Mouse (Mus musculus) hindbrain, embryonic 10.5 days (tissue): ENCODE results near the gene Gm14399. TPM values are rescaled to one million over a fixed set of nuclear protein-coding genes. Genes with fewer than 3 reads are reported as not detected.
A peak's percentile ranks its signal among the peaks of the same experiment; 100 is the strongest.
"Not testable (repeated sequence)": the region's sequence is repeated elsewhere in the genome, so short reads cannot be mapped to it uniquely, and the experiment has no call there.

Experiments used
- DNase-seq: peaks from one replicate; pipeline ENCODE4 v3.0.0-alpha.2; 2017; ENCODE audit warnings: low spot score
- H3K27ac ChIP-seq: fragments of 300-500 bp; sonication (generic); 2 replicates; pipeline ENCODE4 v1.5.1; 2016; ENCODE audit warnings: mild to moderate bottlenecking, moderate library complexity
- H3K27me3 ChIP-seq: fragments of 300-500 bp; sonication (generic); 2 replicates; pipeline ENCODE4 v1.6.1; 2016; ENCODE audit warnings: mild to moderate bottlenecking; ENCODE audit not compliant: poor library complexity, insufficient read depth, severe bottlenecking
- H3K36me3 ChIP-seq: fragments of 300-500 bp; sonication (generic); 2 replicates; pipeline ENCODE4 v1.6.1; 2016; ENCODE audit warnings: mild to moderate bottlenecking, moderate library complexity
- H3K4me1 ChIP-seq: fragments of 300-500 bp; sonication (generic); replicated peaks from 2 replicates; pipeline ENCODE4 v1.6.1; 2016; ENCODE audit warnings: mild to moderate bottlenecking
- H3K4me3 ChIP-seq: fragments of 300-500 bp; sonication (generic); 2 replicates; pipeline ENCODE4 v1.5.1; 2016; ENCODE audit warnings: mild to moderate bottlenecking, moderate library complexity
- H3K9me3 ChIP-seq: fragments of 300-500 bp; sonication (generic); 2 replicates; pipeline ENCODE4 v1.6.1; 2016; ENCODE audit warnings: mild to moderate bottlenecking, moderate library complexity
- WGBS: fragments of 180-500 bp; shearing (Covaris S2); methylation state at CpG from one replicate; pipeline ENCODE4 v1.1.7; 2016; 5-methylcytosine and 5-hydroxymethylcytosine counted together
- polyA plus RNA-seq: library from polyadenylated mRNA; unstranded; fragments of >200 nt; fragmentation: Nextera tagmentation; extraction: Ambion mirVana; gene quantifications from 2 replicates; pipeline ENCODE4 v1.2.1, GENCODE M21; 2016

Gm14399 gene
- polyA plus RNA-seq, 1 experiment from 2014 or later, result 4.9 TPM

DNA sequence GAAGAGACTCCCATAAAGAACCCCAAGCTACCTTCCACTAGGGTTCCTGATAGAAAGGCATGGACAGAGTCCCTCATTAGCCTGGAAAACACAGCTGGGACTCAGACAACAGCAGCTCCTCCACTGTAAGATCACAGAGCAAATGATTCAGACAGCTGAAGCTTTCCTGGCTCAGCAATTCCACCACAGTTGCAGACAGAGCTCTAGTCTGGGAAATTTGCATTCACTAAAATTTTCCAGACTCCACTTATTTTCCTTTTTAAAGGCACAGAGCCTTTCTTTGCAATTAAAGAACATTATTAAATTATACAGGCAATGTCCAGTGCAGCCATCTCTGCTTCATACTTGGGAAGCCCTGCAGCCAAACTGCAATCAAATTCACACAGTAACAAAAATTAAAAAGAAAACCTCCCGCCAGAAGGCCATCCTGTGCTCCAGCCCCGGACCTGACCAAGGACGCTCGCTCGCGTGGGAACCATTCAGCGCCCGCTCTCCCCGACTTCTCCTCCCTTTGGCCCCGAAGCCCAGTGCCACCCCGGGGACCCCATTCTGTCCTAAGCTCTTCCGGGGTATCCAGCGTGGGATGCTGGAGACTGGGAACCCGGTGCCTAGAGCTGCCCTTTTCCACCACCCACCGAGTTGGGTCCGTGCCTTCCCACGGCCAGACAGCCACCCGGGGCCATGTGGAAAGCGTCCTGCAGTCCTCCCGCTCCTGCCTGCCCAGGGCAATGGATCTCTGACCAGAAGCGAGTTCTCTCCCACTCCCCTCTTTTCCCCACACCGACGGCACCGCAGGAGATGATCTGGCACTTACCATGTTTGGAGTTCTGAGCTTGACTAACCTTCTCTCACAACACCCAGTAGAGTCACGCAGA is 457 bp downstream of the Gm14399 start:
- Histone ChIP-seq H3K27ac (0 out of 2 replicates have a peak overlapping the region, but pooled peaks have one; percentile 50), H3K4me3 (peak overlapping the region; percentile 53)
- H3K4me1 ChIP-seq, H3K36me3 ChIP-seq, H3K9me3 ChIP-seq, H3K27me3 ChIP-seq: not testable (repeated sequence)
- DNase-seq, result peak; percentile 17
- WGBS, result 7% methylated on average over 25 of the region's 25 CpGs

DNA sequence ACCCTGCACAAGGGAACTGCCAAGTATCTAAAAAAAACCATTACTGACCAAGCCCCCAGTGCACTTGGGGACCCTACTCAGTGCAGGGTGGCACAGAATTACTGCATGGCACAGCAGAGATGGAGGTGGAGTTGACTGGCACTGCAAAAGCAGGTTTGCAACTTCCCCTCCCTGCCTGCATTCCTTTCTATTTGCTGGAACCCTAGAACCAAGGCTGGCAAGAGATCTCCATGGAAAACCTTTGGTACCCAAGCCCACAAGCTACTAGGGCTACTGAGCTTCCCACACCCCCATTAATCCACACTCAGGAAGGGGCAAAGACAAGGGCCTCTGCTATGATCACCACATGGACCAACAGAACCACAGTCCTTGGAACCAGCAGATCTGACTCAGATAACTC is 1.2 kb downstream of the Gm14399 start:
- not testable (repeated sequence) for H3K27ac ChIP-seq, H3K27me3 ChIP-seq, H3K36me3 ChIP-seq, H3K4me3 ChIP-seq, H3K4me1 ChIP-seq, DNase-seq, H3K9me3 ChIP-seq

Other genes starting within 250 kb of the Gm14399 start
- gene Gm14444, start 131.8 kb downstream of the Gm14399 start, polyA plus RNA-seq, result not detected in 2 replicates
- gene Gm14393, start 74.2 kb downstream of the Gm14399 start, polyA plus RNA-seq, result 0.37 and 0.95 TPM in 2 replicates
- gene Gm14443, start 33.9 kb upstream of the Gm14399 start, polyA plus RNA-seq, result 0.29 and 0.51 TPM in 2 replicates
- 8.3 TPM in 2 replicates for gene Gm14391, start 64.9 kb upstream of the Gm14399 start, polyA plus RNA-seq
- 0.73 and 5.6 TPM in 2 replicates for gene Gm14440, start 133.1 kb upstream of the Gm14399 start, polyA plus RNA-seq
- 9.6 and 18.8 TPM in 2 replicates for gene Gm4631, start 196.2 kb upstream of the Gm14399 start, polyA plus RNA-seq
- gene Zfp968, start 230.4 kb upstream of the Gm14399 start, polyA plus RNA-seq, result 4.1 and 6.7 TPM in 2 replicates